Mouse (Mus musculus): ENCODE results near the gene Hist1h4a.

Hist1h4a gene

DNA sequence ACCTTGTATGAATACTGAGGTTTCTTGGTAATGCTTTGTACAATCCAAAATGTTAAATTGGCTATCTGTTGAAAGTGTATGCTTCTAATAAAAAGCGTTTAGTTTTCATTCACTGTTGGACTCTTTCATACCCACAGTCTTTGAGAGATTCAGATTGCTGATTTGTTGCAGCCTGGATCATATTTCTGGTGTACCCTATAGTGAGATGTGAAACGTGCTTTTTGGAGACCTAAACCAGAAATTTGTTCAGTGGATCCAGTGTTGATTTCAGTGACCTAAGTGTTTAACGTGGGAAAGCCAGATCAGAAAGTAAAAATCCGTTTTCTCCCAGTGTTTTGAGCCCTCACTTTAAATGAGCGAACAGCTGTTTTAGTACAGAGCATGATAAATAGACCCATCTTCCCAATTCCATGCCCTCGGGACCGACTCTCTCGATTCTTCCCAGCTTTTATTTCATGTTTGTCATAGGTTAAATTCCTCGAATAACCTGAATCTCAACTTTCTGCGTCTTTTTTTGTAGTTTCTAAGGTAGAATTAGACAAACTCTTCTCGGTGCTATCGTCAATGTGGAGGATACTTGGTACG, 20.7 kb downstream of the Hist1h4a start:
- DNase-seq, result no peak

DNA sequence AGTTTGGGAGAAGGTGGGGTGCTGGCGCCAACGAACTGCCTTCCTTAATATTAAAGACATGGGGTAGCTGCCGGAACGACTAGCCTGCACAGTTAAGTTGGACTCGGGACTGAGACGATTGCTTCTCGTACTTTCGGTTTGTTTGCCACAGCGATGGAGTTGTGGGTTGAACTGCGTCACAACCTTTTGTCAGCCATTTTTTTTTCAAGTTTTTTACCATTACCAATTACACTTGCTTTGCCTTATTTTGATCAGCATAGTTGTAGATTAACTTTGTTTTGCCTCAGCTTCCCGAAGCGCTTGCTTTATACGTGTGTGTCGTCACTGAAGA, 21.1 kb downstream of the Hist1h4a start:
- DNase-seq, result no peak

DNA sequence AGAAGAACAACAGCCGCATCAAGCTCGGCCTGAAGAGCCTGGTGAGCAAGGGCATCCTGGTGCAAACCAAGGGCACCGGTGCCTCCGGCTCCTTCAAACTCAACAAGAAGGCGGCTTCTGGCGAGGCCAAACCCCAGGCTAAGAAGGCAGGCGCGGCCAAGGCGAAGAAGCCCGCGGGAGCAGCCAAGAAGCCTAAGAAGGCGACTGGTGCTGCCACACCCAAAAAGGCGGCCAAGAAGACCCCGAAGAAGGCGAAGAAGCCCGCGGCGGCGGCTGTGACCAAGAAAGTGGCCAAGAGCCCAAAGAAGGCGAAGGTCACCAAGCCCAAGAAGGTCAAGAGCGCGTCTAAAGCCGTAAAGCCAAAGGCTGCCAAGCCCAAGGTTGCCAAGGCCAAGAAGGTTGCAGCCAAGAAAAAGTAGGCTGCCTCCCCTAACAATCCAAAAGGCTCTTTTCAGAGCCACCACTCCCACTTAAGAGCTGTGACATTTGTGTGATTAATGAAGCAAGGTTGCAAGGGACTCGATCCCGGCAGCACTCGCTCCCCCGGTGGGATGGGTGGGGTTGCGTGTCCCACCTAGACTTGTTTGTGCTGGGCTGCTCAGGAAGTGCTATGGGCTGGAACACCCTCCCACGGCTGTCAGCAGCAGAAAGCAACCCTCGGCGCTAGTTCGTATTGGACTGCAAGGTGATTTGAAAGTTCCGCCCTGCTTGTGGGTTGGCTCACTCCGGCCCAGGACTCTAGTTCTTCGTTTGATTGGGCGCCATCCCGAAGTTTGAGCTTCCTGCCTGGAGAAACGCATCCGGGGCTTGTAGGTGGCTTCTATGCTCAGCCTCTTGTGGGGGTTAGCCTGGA, 21.7 kb downstream of the Hist1h4a start:
- DNase-seq, result peak; percentile 95

DNA sequence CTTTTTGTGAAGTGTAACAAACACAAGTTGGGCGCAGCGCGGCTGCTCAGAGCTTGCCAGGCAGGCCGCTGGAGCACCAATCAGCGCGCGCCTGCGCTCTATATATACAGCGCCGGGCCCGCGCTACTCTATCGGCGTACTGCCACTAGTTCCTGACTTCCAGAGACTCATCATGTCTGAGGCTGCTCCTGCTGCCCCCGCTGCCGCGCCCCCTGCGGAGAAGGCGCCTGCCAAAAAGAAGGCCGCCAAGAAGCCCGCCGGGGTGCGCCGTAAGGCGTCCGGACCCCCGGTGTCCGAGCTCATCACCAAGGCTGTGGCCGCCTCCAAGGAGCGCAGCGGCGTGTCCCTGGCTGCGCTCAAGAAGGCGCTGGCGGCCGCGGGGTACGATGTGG, 22.4 kb downstream of the Hist1h4a start, which contains the start of gene Hist1h1c:
Gene Hist1h1c (plus strand): TSS at position 132 of the 392 bp plus-strand sequence.
- peak; percentile 93 for DNase-seq

DNA sequence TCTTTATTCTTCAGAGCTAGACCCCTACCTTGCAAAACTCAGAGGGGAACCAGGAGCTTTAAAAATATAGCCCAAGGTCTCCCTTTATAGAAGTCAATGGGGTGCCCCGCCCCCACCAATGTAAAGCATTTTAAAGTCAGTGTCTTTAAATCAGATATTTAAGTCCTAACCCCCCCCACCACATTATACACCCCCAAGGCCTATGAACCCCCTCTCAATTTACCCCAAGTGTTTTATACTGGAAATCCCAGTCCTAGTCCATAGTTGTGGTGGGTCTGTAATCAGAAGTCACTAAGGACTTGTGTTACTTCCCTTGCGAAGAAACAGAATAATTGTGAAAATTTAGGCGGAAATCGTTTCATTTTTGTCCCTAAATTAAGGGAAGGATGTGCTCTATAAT, 23.0 kb downstream of the Hist1h4a start:
- peak; percentile 44 for DNase-seq

DNA sequence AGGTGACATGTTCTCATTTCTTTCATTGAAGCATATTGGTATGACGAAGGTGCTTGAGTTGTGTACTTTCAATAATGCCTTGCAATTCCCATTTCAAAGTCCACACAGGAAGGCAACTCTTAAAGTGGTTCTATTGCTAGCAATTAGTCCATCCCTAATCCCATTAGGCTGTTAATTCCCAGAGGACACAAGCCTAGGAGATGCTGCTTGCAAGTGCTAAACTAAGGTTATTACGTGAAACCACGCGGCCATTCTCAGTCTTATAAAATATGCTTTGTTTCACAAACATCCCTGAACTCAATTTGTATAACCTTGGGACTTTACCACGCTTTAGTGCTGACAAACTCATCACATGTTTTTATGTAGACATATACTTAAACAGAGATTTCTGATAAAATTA, 23.9 kb downstream of the Hist1h4a start:
- DNase-seq, result no peak

DNA sequence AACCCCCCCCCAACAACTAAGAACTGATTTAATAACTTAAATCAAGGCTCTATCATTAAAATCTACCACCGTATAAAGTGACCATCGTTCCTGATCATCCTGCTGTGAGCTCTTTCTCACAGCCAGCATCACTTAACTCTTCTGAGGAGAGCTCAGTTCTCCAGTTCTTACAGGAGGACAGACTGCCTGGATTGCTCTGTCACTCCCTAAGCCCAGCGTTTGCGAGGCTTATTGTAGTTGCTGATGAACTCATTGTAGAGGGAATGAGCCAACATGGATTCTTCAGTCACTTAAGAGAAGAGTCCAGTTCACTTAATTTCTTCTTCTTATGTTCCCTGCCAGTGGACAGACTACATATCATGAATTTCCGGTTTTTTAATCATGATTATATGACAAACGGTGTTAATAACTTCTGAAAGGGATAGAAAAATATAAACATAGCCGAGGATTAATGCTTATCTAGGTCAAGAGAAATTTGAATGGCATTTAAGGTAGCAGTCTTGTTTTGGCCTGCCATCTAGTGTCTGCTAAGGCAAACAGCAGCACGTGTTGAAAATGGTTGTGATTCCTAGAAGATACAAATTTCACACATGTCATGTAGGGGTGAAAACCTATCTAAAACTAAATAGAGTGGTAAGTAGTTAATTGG, 28.8 kb downstream of the Hist1h4a start:
- peak; percentile 43 for DNase-seq

DNA sequence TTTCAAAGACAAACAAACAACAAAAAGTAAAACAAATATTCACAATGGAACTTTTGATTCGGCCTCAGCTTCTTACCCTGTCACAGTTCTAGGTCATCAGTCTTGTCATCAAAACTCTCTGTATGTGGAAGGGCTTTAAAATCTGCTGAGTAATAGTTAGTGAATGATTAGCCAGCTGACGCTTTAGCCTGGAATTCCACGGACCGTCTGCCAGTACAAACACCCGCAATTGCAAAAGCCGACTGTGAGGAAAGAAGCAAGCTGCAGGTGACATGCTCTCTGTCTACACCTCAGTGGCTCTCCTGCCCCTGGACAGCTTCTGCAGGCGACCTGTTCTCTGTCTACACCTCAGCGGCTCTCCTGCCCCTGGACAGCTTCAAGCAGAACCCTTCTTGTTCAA, 30.6 kb downstream of the Hist1h4a start:
- peak; percentile 59 for DNase-seq

DNA sequence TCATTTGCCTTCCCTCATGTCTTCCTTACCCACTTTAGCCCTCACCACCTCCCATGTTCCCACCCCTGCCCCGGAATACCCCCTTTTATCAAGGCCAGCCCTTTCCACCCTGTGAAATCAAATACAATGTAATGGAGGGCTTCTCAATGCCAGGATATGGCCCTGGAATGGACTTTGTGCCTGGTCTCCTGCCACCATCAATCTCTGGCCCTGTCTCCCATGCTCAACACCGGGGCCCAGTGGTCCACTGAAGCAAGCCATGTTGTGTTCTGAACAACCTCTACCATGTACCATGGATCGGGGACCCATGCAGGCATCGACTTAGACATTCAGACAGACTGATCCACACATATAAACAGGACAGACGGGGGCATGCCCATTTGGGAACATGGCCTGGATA, 31.3 kb downstream of the Hist1h4a start:
- DNase-seq, result no peak

DNA sequence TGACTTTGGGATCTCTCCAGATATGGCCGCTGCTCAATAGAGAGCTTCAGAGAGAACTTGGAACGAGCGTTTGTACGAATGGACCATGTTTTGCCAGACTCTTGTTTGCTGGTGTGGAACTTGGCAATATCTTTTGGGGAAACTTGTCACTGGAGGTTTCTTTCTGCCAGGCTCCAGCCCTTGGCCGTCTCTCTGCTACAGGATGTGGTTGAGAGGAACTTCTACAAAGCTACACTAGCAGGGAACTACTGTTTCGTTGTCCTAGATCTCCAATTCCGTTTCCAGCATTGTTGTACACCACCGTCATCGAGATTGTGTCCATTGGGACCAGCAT, 31.9 kb downstream of the Hist1h4a start:
- DNase-seq, result peak; percentile 2

DNA sequence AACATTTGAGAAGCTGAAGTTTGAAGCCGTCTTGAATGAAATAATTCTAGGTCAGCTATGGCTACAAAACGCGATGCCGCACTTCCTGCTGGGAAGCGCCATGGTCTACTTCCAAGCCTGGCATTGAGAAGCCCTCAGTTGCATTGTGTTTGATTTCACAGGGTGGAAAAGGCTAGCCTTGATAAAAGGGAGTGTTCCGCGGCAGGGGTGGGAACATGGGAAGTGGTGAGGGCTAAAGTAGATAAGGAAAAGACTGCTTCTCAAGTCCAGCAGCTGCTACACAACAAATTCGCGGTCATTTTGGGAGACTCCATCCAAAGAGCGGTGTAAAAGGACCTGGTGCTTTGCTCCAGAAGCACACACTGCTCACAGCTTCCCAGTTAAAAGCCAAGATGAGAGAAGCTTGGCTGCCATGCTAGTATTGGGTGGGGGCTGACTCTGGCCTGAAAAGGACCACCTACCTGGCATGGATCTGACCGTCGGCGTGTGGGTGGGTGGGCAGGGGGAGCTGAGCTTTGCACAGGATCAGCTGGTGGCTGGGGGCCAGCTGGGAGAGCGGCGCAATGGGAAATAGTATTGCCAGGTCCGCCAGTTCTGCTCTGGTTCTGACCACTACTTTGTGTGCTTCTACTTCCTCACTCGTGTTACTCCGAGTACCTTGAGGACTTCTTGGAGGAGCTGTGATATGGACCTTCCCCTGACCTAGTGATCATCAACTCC, 32.4 kb downstream of the Hist1h4a start:
- peak; percentile 3 for DNase-seq

DNA sequence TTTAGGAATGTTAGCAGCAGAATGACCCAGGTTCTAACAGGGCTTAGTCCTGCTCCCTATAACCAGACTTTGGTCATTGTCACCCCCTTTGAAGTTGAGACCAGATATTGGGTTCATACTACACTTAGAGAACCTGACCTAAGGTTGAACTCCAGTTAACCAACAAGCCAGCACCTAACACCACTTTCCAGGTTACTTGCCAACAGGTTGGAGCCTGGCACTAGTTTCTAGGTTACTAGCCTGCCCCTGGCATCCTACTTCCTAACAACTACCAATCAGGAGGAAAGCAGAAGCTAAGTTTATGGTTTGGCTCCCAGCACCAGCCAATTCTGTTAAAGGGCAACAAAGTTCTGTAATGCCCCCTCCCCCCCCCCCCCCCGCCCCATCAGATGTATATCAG, 35.8 kb downstream of the Hist1h4a start:
- peak; percentile 0 for DNase-seq

DNA sequence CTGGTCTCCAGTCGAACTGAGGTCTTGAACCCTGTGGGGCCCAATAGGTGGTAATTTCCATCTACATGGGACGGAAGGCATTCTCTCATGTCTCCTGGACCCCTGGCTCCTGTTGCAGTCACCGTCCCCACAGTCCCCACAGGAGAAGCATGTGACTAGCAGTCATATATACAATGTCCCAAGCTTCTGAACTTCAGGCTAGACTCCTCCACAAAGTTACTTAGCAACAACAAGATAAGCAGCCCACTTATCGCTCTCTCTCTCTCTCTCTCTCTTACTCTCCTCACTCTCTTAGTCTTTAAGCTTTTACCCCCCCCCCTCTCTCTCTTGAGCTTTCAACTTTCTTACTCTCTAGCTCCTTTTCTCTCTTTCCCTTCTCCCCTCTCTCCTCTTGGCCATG, 36.8 kb downstream of the Hist1h4a start:
- DNase-seq, result peak; percentile 2

DNA sequence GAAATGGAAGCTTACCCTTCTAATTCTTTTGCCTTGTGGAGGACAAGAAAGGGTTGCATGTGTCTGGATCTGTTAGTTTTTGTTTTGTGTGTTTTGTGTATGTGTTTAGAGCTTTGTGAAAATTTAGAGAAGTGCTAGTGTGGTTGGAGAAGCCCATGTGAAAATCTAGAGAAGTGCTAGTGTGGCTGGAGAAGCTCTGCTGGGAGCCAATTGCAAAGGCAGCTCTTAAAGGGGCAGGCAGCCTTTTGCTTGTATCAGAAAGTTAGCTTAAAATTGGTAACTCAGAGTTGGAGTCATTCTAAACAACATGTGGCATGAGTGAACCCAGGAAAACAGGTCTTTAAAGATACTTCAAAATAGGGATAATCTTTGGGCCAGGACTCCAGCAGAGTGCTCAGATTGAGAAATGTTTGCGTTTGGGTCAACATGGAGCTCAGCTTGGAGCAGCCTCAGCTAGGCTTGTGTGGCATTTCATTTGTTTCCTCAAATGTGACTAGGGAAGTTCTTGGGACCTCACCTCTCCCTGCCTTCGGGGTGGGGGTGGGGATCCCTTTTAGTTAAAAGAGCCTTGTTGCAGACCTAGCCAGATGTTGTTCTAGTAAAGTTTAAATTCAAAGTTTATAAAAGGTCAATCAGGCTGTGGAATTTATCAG, 43.3 kb downstream of the Hist1h4a start:
- DNase-seq, result peak; percentile 4

DNA sequence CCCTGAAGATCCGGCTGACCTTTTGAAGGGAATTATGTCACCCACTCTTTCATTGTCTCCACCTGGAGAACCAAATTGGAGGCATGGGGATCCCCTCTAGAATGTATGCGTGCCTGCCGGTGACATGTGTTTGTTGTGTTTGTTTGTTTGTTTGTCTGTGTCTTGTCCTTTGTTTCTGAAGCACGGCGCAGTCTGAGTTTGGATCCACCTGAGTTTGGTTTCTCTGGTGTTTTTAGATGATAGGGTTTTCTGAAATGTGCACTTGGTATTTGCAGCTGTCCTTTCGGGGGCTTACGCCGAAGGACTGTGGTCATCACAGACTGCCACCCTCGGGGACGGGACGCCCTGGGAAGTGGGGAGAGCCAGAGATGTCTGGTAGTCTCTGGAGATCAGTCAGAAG, 43.9 kb downstream of the Hist1h4a start:
- DNase-seq, result peak; percentile 2

DNA sequence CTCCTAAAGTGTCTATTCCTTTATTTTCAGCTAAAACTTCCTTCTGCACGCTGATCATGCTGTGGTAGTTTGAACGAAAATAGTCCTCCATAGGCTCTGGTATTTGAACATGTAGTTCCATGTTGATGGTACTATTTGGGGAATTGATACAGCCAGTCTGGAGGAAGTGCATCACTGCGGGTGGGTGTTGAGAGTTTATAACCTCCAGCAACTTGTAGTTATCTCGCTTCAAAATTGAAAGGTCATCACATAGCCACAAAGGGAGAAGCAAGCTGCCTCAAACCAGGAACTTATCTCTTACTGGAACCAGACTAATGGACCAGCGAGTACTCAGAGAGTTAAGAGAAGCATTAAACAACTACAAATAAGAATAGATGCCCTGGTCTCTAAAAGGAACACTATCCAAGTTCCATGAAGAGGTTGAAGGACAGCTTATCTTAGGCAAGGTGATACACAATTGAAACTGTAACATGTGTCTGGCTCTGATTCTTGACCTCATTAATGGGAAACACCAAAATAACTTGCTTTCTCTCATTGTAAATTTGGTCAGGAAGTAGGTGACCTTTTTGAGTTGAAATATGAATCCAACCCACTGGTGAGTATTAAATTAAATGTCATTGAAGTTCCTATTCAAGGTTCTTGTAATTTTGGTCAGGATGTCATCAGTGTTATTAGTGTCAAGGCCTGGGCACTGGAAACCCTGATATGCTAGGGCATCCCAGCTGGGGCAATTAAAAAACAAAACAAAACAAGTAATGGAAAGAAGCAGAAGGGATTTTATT, 44.6 kb downstream of the Hist1h4a start:
- peak; percentile 1 for DNase-seq
